Comparison of ENCODE assay signal across 11 mouse cellular contexts in the genomic region with DNA sequence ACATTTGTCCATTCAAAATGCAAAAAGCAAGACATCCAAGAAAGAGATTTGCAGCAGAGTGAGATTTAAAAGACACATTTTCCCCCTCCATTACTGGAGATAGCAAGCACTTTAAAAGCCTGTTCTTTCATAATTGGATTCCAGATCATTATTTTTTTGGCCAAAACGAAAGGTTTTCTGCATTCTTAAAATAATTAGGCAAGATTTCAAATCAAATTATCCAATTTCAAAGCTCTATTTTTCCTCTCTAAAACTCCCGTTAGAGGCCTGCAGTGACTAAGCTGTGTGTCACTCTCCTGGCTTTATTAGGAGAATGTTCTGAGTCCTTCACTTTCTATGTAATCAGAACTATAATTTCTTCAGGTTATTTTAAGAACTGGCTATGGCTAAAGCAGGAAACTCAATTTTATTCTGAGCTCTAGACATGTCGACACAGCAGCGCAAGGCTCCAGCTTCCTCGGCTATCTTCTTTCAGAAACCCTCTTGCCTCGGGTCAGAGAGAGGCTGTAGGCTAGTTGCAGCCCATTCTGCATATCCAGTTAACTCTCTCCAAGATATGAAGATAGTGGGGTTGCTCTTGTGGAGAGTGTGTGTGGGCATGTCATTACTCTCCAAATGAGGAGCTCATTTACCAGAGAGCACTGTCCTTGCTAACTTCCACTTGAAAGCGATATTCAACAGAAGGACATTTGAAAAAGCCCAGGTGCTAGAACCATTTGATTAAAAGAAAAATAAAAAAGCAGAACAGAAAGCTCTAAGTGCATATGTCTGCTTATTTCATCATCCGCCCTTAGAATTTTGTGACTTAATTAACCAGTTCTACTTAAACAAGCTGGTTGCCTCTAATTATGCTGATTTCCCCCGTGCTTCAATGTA.
DNase-seq lines count a peak whose midpoint lies in the region; ATAC-seq lines count a peak whose summit lies in the region.
"Had no signal": no experiment of that assay in that cellular context is flagged by ENCODE, and none has a peak within 500 bp of the region (broad histone marks: within the 10 kb centered on the region; RNA-seq: fewer than 3 reads in every experiment).

No protein-coding gene starts in this region.

- ATAC-seq in forebrain, embryonic 14.5 days = peak; percentile 40; the same call in 1 of the 2 replicates
- ATAC-seq in forebrain, embryonic 11.5 days (replicated peaks; ENCODE audit: low FRiP score) = no peak
- 0 out of 2 replicates have a peak, but pooled peaks have one; percentile 27 for ATAC-seq in midbrain, embryonic 13.5 days
- peak; percentile 32 for ATAC-seq in forebrain, embryonic 16.5 days
- ATAC-seq in megakaryocyte progenitor cell, adult 5-6 weeks (replicated peaks; ENCODE audit: poor library complexity) = peak; percentile 31; the same call in 1 of the 2 replicates
- no peak for ATAC-seq in megakaryocyte-erythroid progenitor cell, adult 5-6 weeks (replicated peaks; ENCODE audit: low FRiP score, low TSS enrichment, poor library complexity, severe bottlenecking)
- ATAC-seq: intestine, postnatal 0 days had no signal

- H3K4me3 ChIP-seq in forebrain, embryonic 14.5 days (ENCODE audit: low read depth, low read length) = no peak overlapping the region
- no peak overlapping the region for H3K4me3 ChIP-seq in forebrain, embryonic 11.5 days (ENCODE audit: low read depth, low read length)
- H3K4me3 ChIP-seq in midbrain, embryonic 13.5 days (replicated peaks) = no peak overlapping the region
- H3K4me3 ChIP-seq in midbrain, embryonic 10.5 days = no peak overlapping the region
- H3K4me3 ChIP-seq in forebrain, embryonic 16.5 days (replicated peaks; ENCODE audit: low read length) = no peak overlapping the region

- WGBS in forebrain, embryonic 14.5 days = 54% methylated on average over 9 of the region's 9 CpGs
- WGBS in forebrain, embryonic 11.5 days = 75% methylated on average over 9 of the region's 9 CpGs
- 81% methylated on average over 9 of the region's 9 CpGs for WGBS in midbrain, embryonic 13.5 days
- WGBS in midbrain, embryonic 10.5 days = 87% methylated on average over 9 of the region's 9 CpGs
- WGBS in forebrain, embryonic 16.5 days = 38% methylated on average over 9 of the region's 9 CpGs

- peaks cover 10% of the 10 kb centered on the region; the same call in 1 of the 2 replicates for H3K4me1 ChIP-seq in forebrain, embryonic 14.5 days (ENCODE audit: control insufficient read depth, insufficient read depth, low read length)
- H3K4me1 ChIP-seq in forebrain, embryonic 11.5 days (replicated peaks; ENCODE audit: control insufficient read depth, insufficient read depth, low read length) = no peaks in the 10 kb centered on the region
- H3K4me1 ChIP-seq in midbrain, embryonic 13.5 days (replicated peaks) = 0 out of 2 replicates have a peak, but pooled peaks cover 5% of the 10 kb centered on the region
- H3K4me1 ChIP-seq in midbrain, embryonic 10.5 days = no peaks in the 10 kb centered on the region
- peaks cover 11% of the 10 kb centered on the region for H3K4me1 ChIP-seq in forebrain, embryonic 16.5 days (replicated peaks; ENCODE audit: control insufficient read depth, insufficient read depth, low read length)

- H3K27ac ChIP-seq in forebrain, embryonic 14.5 days (ENCODE audit: low read depth, low read length) = peak overlapping the region; percentile 48; the same call in 1 of the 2 replicates
- no peak overlapping the region for H3K27ac ChIP-seq in forebrain, embryonic 11.5 days (ENCODE audit: low read depth, low read length)
- H3K27ac ChIP-seq in midbrain, embryonic 13.5 days = no peak overlapping the region
- H3K27ac ChIP-seq in midbrain, embryonic 10.5 days (replicated peaks) = no peak overlapping the region
- peak overlapping the region; percentile 77 for H3K27ac ChIP-seq in forebrain, embryonic 16.5 days (ENCODE audit: low read length)

- peak; percentile 55 for DNase-seq in forebrain, embryonic 14.5 days (ENCODE audit: low spot score)
- no peak for DNase-seq in forebrain, embryonic 11.5 days (ENCODE audit: low spot score)
- no peak for DNase-seq in midbrain, embryonic 10.5 days (ENCODE audit: low spot score)
- no peak for DNase-seq in neural tube, embryonic 10.5 days (ENCODE audit: extremely low spot score, low spot score)
- DNase-seq: cerebellum, adult 9-10 months; lung, postnatal 36 days had no signal

- H3K9me3 ChIP-seq in forebrain, embryonic 14.5 days (replicated peaks; ENCODE audit: control insufficient read depth, low read length) = no peaks in the 10 kb centered on the region
- no peaks in the 10 kb centered on the region for H3K9me3 ChIP-seq in forebrain, embryonic 11.5 days (ENCODE audit: control insufficient read depth, low read length)
- H3K9me3 ChIP-seq in midbrain, embryonic 13.5 days = no peaks in the 10 kb centered on the region
- no peaks in the 10 kb centered on the region for H3K9me3 ChIP-seq in midbrain, embryonic 10.5 days (replicated peaks)
- no peaks in the 10 kb centered on the region for H3K9me3 ChIP-seq in forebrain, embryonic 16.5 days (ENCODE audit: control insufficient read depth, low read length)

- no peaks in the 10 kb centered on the region for H3K36me3 ChIP-seq in forebrain, embryonic 14.5 days (ENCODE audit: control insufficient read depth, insufficient read depth, low read length)
- no peaks in the 10 kb centered on the region for H3K36me3 ChIP-seq in forebrain, embryonic 11.5 days (ENCODE audit: control insufficient read depth, insufficient read depth, low read length)
- no peaks in the 10 kb centered on the region for H3K36me3 ChIP-seq in midbrain, embryonic 13.5 days
- H3K36me3 ChIP-seq in midbrain, embryonic 10.5 days = no peaks in the 10 kb centered on the region
- H3K36me3 ChIP-seq in forebrain, embryonic 16.5 days (ENCODE audit: control insufficient read depth, insufficient read depth) = no peaks in the 10 kb centered on the region

- no peaks in the 10 kb centered on the region for H3K27me3 ChIP-seq in forebrain, embryonic 14.5 days (replicated peaks; ENCODE audit: control insufficient read depth, insufficient read depth, low read length)
- H3K27me3 ChIP-seq in forebrain, embryonic 11.5 days (ENCODE audit: control insufficient read depth, insufficient read depth, low read length) = no peaks in the 10 kb centered on the region
- no peaks in the 10 kb centered on the region for H3K27me3 ChIP-seq in midbrain, embryonic 13.5 days
- no peaks in the 10 kb centered on the region for H3K27me3 ChIP-seq in midbrain, embryonic 10.5 days (ENCODE audit: low read depth, poor library complexity, severe bottlenecking)
- no peaks in the 10 kb centered on the region for H3K27me3 ChIP-seq in forebrain, embryonic 16.5 days (replicated peaks; ENCODE audit: control insufficient read depth, insufficient read depth, low read length)

- H3K4me2 ChIP-seq in forebrain, embryonic 14.5 days (ENCODE audit: low read length) = no peak overlapping the region
- H3K4me2 ChIP-seq in forebrain, embryonic 11.5 days (ENCODE audit: low read depth, low read length, severe bottlenecking) = no peak overlapping the region
- H3K4me2 ChIP-seq in midbrain, embryonic 13.5 days (replicated peaks) = no peak overlapping the region
- no peak overlapping the region for H3K4me2 ChIP-seq in forebrain, embryonic 16.5 days (ENCODE audit: low read length)

- no peak overlapping the region for H3K9ac ChIP-seq in forebrain, embryonic 14.5 days (ENCODE audit: low read length)
- no peak overlapping the region for H3K9ac ChIP-seq in forebrain, embryonic 11.5 days (ENCODE audit: low read length)
- H3K9ac ChIP-seq in midbrain, embryonic 13.5 days (replicated peaks) = no peak overlapping the region
- H3K9ac ChIP-seq in forebrain, embryonic 16.5 days (replicated peaks; ENCODE audit: low read depth, low read length) = no peak overlapping the region

Comparison
In these comparisons a context has a peak if more than half of its experiments do, and no peak if none do; other contexts are left out.
1. ATAC-seq: peak in forebrain, embryonic 14.5 days (single experiment), midbrain, embryonic 13.5 days (single experiment), forebrain, embryonic 16.5 days (single experiment) and megakaryocyte progenitor cell, adult 5-6 weeks (single experiment); none in forebrain, embryonic 11.5 days (single experiment) and megakaryocyte-erythroid progenitor cell, adult 5-6 weeks (single experiment).
2. H3K27ac ChIP-seq: peak in forebrain, embryonic 14.5 days (single experiment) and forebrain, embryonic 16.5 days (single experiment); none in forebrain, embryonic 11.5 days (single experiment), midbrain, embryonic 13.5 days (single experiment) and midbrain, embryonic 10.5 days (single experiment).